Mouse (Mus musculus) frontal cortex, adult 2 months (tissue): ENCODE measurements around the gene Prdm8. TPM values are rescaled to one million over a fixed set of nuclear protein-coding genes. Genes with fewer than 3 reads are reported as not detected.

ENCODE experiments used
- polyA plus RNA-seq: library from polyadenylated mRNA; depleted of rRNA; stranded (reverse); fragments of >200 nt; gene quantifications from 2 replicates; pipeline ENCODE4 v1.2.3, GENCODE M21; 2012; rRNA removed

The Prdm8 gene
- polyA plus RNA-seq, 1 experiment: 11.9 TPM

Other genes with a start within 250 kb of the Prdm8 start
- 0.60 and 0.63 TPM in 2 replicates for gene Antxr2, start 136.2 kb upstream of the Prdm8 start, polyA plus RNA-seq
- gene Fgf5, start 87.0 kb downstream of the Prdm8 start, polyA plus RNA-seq: 1.2 and 1.4 TPM in 2 replicates
- 0.66 and 1.6 TPM in 2 replicates for gene Cfap299, start 162.1 kb downstream of the Prdm8 start, polyA plus RNA-seq